Mouse (Mus musculus) intestine, embryonic 16.5 days (tissue): ENCODE data around the gene Sema3c. TPM values are rescaled to one million over a fixed set of nuclear protein-coding genes. Genes with fewer than 3 reads are reported as not detected.

Experiments used
- ATAC-seq: fragments of 200-750 bp; cut with Nextera tagmentation; 2 replicates; pipeline ENCODE4 v1.8.0; 2017; ENCODE audit warnings: moderate TSS enrichment, moderate library complexity
- H3K27ac ChIP-seq: fragments of 300-500 bp; sonication (generic); 2 replicates; pipeline ENCODE4 v1.5.1; 2014; ENCODE audit warnings: mild to moderate bottlenecking, low read length
- H3K27me3 ChIP-seq: fragments of 300-500 bp; sonication (generic); replicated peaks from 2 replicates; pipeline ENCODE4 v1.6.1; 2014; ENCODE audit warnings: low read length, control low read depth, mixed read lengths; ENCODE audit not compliant: control insufficient read depth, insufficient read depth
- H3K36me3 ChIP-seq: fragments of 300-500 bp; sonication (generic); 2 replicates; pipeline ENCODE4 v1.6.1; 2014; ENCODE audit warnings: low read length, control low read depth; ENCODE audit not compliant: control insufficient read depth, insufficient read depth
- H3K4me1 ChIP-seq: fragments of 300-500 bp; sonication (generic); 2 replicates; pipeline ENCODE4 v1.6.1; 2014; ENCODE audit warnings: low read length, control low read depth, mixed read lengths; ENCODE audit not compliant: control insufficient read depth, insufficient read depth
- H3K4me2 ChIP-seq: fragments of 300-500 bp; sonication (generic); 2 replicates; pipeline ENCODE4 v1.6.1; 2014; ENCODE audit warnings: low read depth, low read length, control low read depth
- H3K4me3 ChIP-seq: fragments of 300-500 bp; sonication (generic); 2 replicates; pipeline ENCODE4 v1.5.1; 2014; ENCODE audit warnings: mild to moderate bottlenecking, low read length
- H3K9ac ChIP-seq: fragments of 300-500 bp; sonication (generic); 2 replicates; pipeline ENCODE4 v1.6.1; 2014; ENCODE audit warnings: low read depth, low read length
- H3K9me3 ChIP-seq: fragments of 300-500 bp; sonication (generic); 2 replicates; pipeline ENCODE4 v1.6.1; 2016; ENCODE audit warnings: low read length, control low read depth; ENCODE audit not compliant: control insufficient read depth
- whole genome bisulfite sequencing: fragments of 180-500 bp; shearing (Covaris S2); extraction: QIAGEN DNeasy Blood & Tissue Kit; methylation state at CpG from one replicate; pipeline ENCODE4 v1.1.7; 2014; 5-methylcytosine and 5-hydroxymethylcytosine counted together
- polyA plus RNA-seq: library from polyadenylated mRNA; unstranded; fragments of >200 nt; fragmentation: Nextera tagmentation; extraction: Ambion mirVana; gene quantifications from 2 replicates; pipeline ENCODE4 v1.2.1, GENCODE M21; 2015

The Sema3c gene
- polyA plus RNA-seq, 1 experiment from 2014 or later, result 28.7 TPM

- Histone ChIP-seq H3K27ac (no peak overlapping the region), H3K4me1 (no peaks in the 10 kb centered on the region), H3K36me3 (no peaks in the 10 kb centered on the region), H3K9ac (no peak overlapping the region), H3K27me3 (no peaks in the 10 kb centered on the region), H3K4me3 (no peak overlapping the region), H3K9me3 (no peaks in the 10 kb centered on the region), H3K4me2 (no peak overlapping the region)
- ATAC-seq, result no peak
- 35% methylated on average over 3 of the region's 3 CpGs for WGBS
Measured at GRCm38 (mm10) chr5:17739805-17740204, 165.7 kb downstream of the Sema3c start.

GRCm38 (mm10) chr5:17746520-17746919 lies 172.4 kb downstream of the Sema3c start:
- H3K27ac ChIP-seq, result no peak overlapping the region
- no peak overlapping the region for H3K4me3 ChIP-seq
- H3K9me3 ChIP-seq, result no peaks in the 10 kb centered on the region
- H3K9ac ChIP-seq, result no peak overlapping the region
- H3K4me2 ChIP-seq, result no peak overlapping the region
- ATAC-seq, result peak; percentile 68
- H3K27me3 ChIP-seq, result no peaks in the 10 kb centered on the region
- no peaks in the 10 kb centered on the region for H3K4me1 ChIP-seq
- H3K36me3 ChIP-seq, result no peaks in the 10 kb centered on the region

GRCm38 (mm10) chr5:17747143-17747542 lies 173.1 kb downstream of the Sema3c start:
- H3K4me1 ChIP-seq, result no peaks in the 10 kb centered on the region
- WGBS, result 27% methylated on average over 5 of the region's 5 CpGs
- H3K9me3 ChIP-seq, result no peaks in the 10 kb centered on the region
- no peaks in the 10 kb centered on the region for H3K36me3 ChIP-seq
- H3K4me2 ChIP-seq, result no peak overlapping the region
- H3K27ac ChIP-seq, result no peak overlapping the region
- H3K27me3 ChIP-seq, result no peaks in the 10 kb centered on the region
- H3K4me3 ChIP-seq, result no peak overlapping the region
- H3K9ac ChIP-seq, result no peak overlapping the region
- ATAC-seq, result no peak

GRCm38 (mm10) chr5:17748293-17748692 lies 174.2 kb downstream of the Sema3c start:
- H3K9ac ChIP-seq, result no peak overlapping the region
- ATAC-seq, result no peak
- H3K27me3 ChIP-seq, result no peaks in the 10 kb centered on the region
- no peak overlapping the region for H3K4me2 ChIP-seq
- no peaks in the 10 kb centered on the region for H3K36me3 ChIP-seq
- H3K4me1 ChIP-seq, result no peaks in the 10 kb centered on the region
- H3K4me3 ChIP-seq, result no peak overlapping the region
- no peak overlapping the region for H3K27ac ChIP-seq
- H3K9me3 ChIP-seq, result no peaks in the 10 kb centered on the region
- 80% methylated on average over 3 of the region's 3 CpGs for WGBS

GRCm38 (mm10) chr5:17753471-17754005 lies 179.5 kb downstream of the Sema3c start:
- no peaks in the 10 kb centered on the region for H3K27me3 ChIP-seq
- H3K4me3 ChIP-seq, result no peak overlapping the region
- no peaks in the 10 kb centered on the region for H3K4me1 ChIP-seq
- H3K36me3 ChIP-seq, result no peaks in the 10 kb centered on the region
- no peak overlapping the region for H3K9ac ChIP-seq
- no peak overlapping the region for H3K27ac ChIP-seq
- no peak for ATAC-seq
- no peak overlapping the region for H3K4me2 ChIP-seq
- 74% methylated on average over 7 of the region's 7 CpGs for WGBS
- no peaks in the 10 kb centered on the region for H3K9me3 ChIP-seq

- no peak overlapping the region for H3K4me2 ChIP-seq
- H3K9ac ChIP-seq, result no peak overlapping the region
- H3K4me1 ChIP-seq, result no peaks in the 10 kb centered on the region
- no peaks in the 10 kb centered on the region for H3K9me3 ChIP-seq
- H3K27ac ChIP-seq, result no peak overlapping the region
- no peak overlapping the region for H3K4me3 ChIP-seq
- WGBS, result 64% methylated on average over 4 of the region's 4 CpGs
- ATAC-seq, result no peak
- H3K36me3 ChIP-seq, result no peaks in the 10 kb centered on the region
- no peaks in the 10 kb centered on the region for H3K27me3 ChIP-seq
Measured at GRCm38 (mm10) chr5:17766006-17766677, 192.1 kb downstream of the Sema3c start.

- no peak overlapping the region for H3K27ac ChIP-seq
- H3K4me3 ChIP-seq, result no peak overlapping the region
- no peaks in the 10 kb centered on the region for H3K9me3 ChIP-seq
- H3K27me3 ChIP-seq, result no peaks in the 10 kb centered on the region
- ATAC-seq, result no peak
- no peak overlapping the region for H3K9ac ChIP-seq
- H3K4me2 ChIP-seq, result no peak overlapping the region
- no peaks in the 10 kb centered on the region for H3K36me3 ChIP-seq
- no peaks in the 10 kb centered on the region for H3K4me1 ChIP-seq
- WGBS, result 86% methylated on average over 2 of the region's 2 CpGs
Measured at GRCm38 (mm10) chr5:17770328-17770727, 196.2 kb downstream of the Sema3c start.

- ATAC-seq, result no peak
- Histone ChIP-seq H3K9ac (no peak overlapping the region), H3K9me3 (no peaks in the 10 kb centered on the region; the same call in 1 of the 2 replicates), H3K36me3 (no peaks in the 10 kb centered on the region), H3K27ac (no peak overlapping the region), H3K27me3 (no peaks in the 10 kb centered on the region), H3K4me2 (no peak overlapping the region), H3K4me1 (no peaks in the 10 kb centered on the region), H3K4me3 (no peak overlapping the region)
- 93% methylated on average over 6 of the region's 6 CpGs for WGBS
Measured at GRCm38 (mm10) chr5:17776571-17776970, 202.5 kb downstream of the Sema3c start.
